Mouse (Mus musculus) bone marrow, adult 2 months (tissue): ENCODE measurements around the gene Chd4. TPM values are rescaled to one million over a fixed set of nuclear protein-coding genes. Genes with fewer than 3 reads are reported as not detected.

ENCODE experiments used
- H3K27ac ChIP-seq: fragments of 200-500 bp; 2 replicates; pipeline ENCODE4 v1.5.1; 2012; ENCODE audit warnings: low read depth, mild to moderate bottlenecking, control low read depth, inconsistent platforms, low read length; ENCODE audit not compliant: control insufficient read depth, poor library complexity, insufficient read depth
- H3K4me1 ChIP-seq: fragments of 200-500 bp; 2 replicates; pipeline ENCODE4 v1.6.1; 2011; ENCODE audit warnings: low read length; ENCODE audit not compliant: control insufficient read depth, insufficient read depth
- H3K4me3 ChIP-seq: fragments of 200-500 bp; replicated peaks from 2 replicates; pipeline ENCODE3; 2011; ENCODE audit warnings: mild to moderate bottlenecking, low read depth, low read length, control low read depth; ENCODE audit not compliant: control insufficient read depth
- CTCF ChIP-seq: fragments of 200-500 bp; IDR thresholded peaks from 2 replicates; pipeline ENCODE4 v1.5.1; 2011; ENCODE audit warnings: low read length, control low read depth; ENCODE audit not compliant: control insufficient read depth, insufficient read depth
- POLR2A ChIP-seq: fragments of 200-500 bp; IDR thresholded peaks from 2 replicates; pipeline ENCODE4 v1.6.1; 2011; ENCODE audit warnings: low read depth, mild to moderate bottlenecking, control low read depth, low read length, borderline replicate concordance; ENCODE audit not compliant: control insufficient read depth
- WGBS: fragments of 180-500 bp; shearing (Covaris S2); methylation state at CpG from one replicate; pipeline ENCODE4 v1.1.7; 2018; 5-methylcytosine and 5-hydroxymethylcytosine counted together
- polyA plus RNA-seq: library from polyadenylated mRNA; stranded (reverse); fragments of >200 nt; gene quantifications from 2 replicates; pipeline ENCODE4 v1.2.4, GENCODE M21; 2011; ENCODE audit warnings: low replicate concordance; ENCODE audit not compliant: missing spikeins, insufficient read depth, insufficient read length

The Chd4 gene
- polyA plus RNA-seq, 1 experiment, result 106 TPM

DNA sequence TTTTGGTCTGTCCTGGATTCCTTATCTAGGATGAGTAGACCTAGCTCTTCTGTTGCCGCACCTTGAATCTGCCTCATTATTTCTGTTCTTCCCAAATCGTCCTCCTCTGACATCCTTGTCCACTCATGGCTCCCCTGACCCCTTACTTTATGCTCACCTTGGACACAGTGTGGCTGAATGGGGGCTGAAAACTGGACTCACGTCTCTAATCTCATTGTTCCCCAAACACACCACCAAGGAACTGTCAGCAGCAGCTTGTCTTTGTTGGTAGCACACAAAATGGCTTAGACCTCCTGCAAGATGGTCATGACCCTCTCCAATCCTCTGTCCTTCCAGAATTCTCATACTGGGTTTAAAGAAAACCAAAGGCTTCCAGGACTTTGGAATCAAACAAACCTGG, 7.8 kb upstream of the Chd4 start:
- Histone ChIP-seq H3K4me1 (peaks cover 8% of the 10 kb centered on the region), H3K27ac (no peak overlapping the region)

DNA sequence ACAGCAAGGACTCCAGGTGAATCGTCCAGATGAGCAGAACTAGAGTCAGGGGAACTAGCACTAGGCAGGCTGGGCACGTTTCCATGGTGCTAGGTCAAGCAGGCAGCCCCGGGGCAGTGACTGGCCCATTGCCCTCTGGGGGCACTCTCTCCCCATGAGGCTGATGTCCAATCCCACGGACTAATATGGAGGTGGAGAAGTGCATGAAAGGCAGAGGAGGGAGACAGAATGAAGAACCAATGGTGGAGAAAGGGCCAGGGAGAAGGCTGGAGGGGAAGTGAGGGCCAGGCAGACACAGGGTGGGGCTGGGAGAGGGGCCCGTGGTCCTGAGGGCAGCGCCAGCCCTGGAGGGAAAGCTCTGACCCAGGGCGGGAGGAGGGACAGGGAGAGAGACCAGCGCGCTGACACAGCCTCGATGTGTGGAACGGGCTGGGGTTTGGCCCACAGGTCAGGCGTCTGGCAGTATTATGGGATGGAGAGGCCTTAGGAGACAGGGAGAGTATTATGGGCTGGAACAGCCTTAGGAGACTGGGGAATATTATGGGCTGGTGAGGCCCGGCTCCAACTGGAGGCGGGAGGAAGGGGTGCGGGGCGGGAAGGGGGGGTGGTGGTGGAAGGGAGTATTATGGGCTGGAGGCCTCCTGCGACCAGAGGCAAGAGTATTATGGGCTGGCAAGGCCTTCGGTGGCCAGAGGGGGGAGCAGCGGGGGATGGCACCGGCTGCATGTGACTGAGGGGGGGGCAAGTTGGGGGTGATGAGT, 7.0 kb upstream of the Chd4 start:
- H3K4me3 ChIP-seq, result no peak overlapping the region
- peak; percentile 9; the same call in 1 of the 2 replicates for TF ChIP-seq POLR2A
- TF ChIP-seq CTCF, result no peak; the same call in 1 of the 2 replicates
- peak overlapping the region; percentile 86 for H3K27ac ChIP-seq
- 6% methylated on average over 20 of the region's 20 CpGs for WGBS
- peaks cover 8% of the 10 kb centered on the region for H3K4me1 ChIP-seq

More for the DNA sequence above, 7.8 kb upstream of the Chd4 start:
- TF ChIP-seq CTCF (no peak), POLR2A (no peak)
- 75% methylated on average over 3 of the region's 3 CpGs for WGBS
- no peak overlapping the region for H3K4me3 ChIP-seq

DNA sequence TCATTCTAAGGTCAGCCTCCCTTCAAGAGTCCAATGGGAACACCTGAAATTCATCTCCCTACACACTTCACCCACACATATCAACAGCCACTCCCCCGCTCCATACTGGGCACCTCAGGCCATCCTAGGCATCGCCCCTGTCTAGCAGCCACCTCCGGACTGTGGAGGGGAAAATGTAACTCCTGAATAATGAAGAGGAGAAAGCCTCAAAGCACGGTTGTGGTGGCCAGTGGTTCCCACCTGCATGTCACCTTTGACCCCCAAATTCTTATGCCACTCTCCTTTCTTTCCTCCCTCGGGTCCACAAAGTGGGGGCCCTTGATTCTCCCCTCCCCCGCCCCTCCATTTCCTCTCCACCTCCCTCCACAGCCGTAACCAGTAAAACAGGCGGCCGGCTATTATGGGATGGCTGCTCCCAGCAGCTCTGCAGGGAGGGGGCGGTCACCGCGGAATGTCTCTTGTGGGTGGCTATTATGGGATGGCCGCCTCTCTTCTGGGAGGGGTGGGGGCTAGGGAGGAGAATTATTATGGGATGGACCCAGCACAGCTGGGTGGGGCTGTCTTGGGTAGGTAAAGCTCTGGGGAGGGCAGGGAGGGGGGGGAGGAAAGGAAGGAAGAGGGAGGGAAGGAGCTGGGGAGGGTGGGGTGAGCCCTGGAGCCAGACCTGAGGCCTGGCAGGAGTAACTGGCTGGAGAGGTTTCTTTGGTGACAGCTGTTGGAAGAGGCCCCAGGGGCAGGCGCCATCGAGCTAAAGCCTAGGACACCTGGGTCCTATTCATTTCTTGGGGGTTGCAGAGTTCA, 6.1 kb upstream of the Chd4 start:
- peak overlapping the region; percentile 7 for H3K4me3 ChIP-seq
- 2% methylated on average over 15 of the region's 15 CpGs for WGBS
- peaks cover 8% of the 10 kb centered on the region for H3K4me1 ChIP-seq
- peak overlapping the region; percentile 33; the same call in 1 of the 2 replicates for H3K27ac ChIP-seq
- TF ChIP-seq POLR2A (no peak), CTCF (no peak)

DNA sequence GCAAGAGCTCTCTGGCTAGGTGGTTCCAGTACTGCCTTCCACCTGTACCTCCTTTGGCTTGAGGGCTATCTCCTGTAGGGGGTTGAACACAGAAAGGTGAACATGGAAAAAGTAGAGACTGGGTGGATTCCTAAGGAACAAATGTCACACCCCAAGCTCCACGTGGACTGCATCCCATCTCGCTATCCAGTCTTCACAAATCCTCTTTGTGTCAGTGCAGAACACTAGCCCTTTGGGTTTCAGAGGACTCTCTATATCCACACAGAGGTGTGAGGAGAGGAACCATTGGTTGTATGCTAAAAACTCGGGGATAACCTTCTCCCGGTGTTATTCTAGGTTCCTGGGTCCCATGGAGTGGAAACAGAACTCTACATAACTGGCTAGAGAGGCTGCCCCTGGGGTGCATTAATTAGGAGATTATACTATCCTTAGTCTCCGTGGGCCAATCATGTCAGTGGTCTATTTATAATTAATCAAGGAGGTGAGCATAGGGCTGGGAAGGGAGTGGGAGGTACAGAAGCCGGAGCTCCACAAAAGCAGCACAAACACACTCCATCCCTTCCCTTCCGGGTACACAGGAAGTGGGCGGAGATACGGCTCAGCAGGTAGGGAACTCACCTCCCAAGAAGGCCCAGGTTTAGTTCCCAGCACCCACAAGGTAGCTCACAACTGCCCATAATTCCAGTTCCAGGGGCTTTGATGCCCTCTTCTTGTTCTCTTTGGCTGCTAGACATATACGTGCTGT, 5.3 kb upstream of the Chd4 start:
- peak overlapping the region; percentile 33; the same call in 1 of the 2 replicates for H3K27ac ChIP-seq
- no peak overlapping the region for H3K4me3 ChIP-seq
- H3K4me1 ChIP-seq, result peaks cover 8% of the 10 kb centered on the region
- 56% methylated on average over 10 of the region's 10 CpGs for WGBS
- TF ChIP-seq CTCF, result no peak
- TF ChIP-seq POLR2A, result no peak

DNA sequence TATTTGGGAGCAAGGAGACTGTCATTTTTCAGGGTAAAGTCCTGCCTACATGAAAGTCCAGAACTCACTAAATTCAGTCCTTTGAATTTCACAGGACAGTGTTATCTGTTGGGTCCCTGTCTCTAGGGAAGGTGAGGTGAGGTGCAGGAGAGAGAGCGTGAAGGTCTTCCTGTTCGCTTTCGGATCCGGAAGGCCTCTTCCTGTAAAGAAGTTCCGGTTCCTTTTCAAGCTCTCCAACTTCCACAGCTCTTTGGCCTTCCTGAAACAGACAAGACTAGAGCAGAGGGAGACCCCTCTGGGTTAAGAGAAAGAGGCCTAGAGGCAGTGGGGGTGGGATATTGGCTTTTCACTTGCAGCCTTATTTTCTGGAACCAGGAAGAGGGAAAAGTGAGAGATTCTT, 3.4 kb upstream of the Chd4 start:
- Histone ChIP-seq H3K27ac (no peak overlapping the region), H3K4me1 (peaks cover 8% of the 10 kb centered on the region), H3K4me3 (no peak overlapping the region)
- WGBS, result 15% methylated on average over 5 of the region's 5 CpGs
- no peak for TF ChIP-seq POLR2A
- no peak for TF ChIP-seq CTCF

DNA sequence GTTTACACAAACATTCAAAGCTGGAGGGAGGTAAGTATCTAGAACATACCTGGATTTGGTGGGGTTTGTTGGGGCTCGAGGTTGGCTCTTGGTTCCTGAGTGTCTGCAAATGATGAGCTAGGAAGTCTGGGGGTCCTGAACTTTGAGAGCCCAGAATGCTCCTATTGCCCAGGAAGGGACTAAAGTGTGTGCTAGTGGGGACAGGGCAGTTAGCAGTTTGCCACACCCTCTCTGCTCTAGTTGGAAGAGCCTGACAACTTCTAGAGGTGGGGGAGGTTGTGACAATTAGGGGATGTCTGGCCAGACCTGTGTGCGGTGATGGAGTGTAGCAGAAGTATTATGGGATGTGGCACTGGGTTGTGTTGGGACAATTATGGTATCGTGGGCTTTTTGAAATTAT, 938 bp upstream of the Chd4 start:
- TF ChIP-seq POLR2A (no peak), CTCF (no peak)
- Histone ChIP-seq H3K27ac (no peak overlapping the region), H3K4me1 (peaks cover 6% of the 10 kb centered on the region; the same call in 1 of the 2 replicates), H3K4me3 (no peak overlapping the region)
- 30% methylated on average over 3 of the region's 3 CpGs for WGBS

DNA sequence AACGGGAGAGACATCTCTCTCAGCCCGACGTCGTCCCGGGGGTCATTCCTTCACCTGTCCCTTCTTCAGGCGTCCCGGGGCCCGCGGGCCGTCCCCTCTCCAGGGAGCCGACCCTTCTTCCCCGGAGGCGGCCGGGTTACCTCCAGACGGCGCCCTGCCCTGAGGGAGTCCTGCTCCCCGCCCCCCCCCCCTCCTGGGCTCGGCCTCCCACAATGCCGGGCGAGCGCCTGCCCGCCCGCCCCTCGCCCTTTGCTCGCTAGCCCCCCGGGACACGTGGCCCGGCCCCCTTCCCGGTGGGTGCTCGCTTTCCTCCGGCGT, 457 bp downstream of the Chd4 start:
- Histone ChIP-seq H3K4me1 (peaks cover 2% of the 10 kb centered on the region; the same call in 1 of the 2 replicates), H3K4me3 (peak overlapping the region; percentile 96), H3K27ac (peak overlapping the region; percentile 96)
- TF ChIP-seq CTCF (no peak), POLR2A (no peak)
- 0% methylated on average over 25 of the region's 32 CpGs for WGBS
